Mouse (Mus musculus) small intestine, adult 2 months (tissue): ENCODE data around the gene Gm10563.

Experiments
- CTCF ChIP-seq: fragments of 200-500 bp; IDR thresholded peaks from 2 replicates; pipeline ENCODE4 v1.5.1; 2012; ENCODE audit warnings: low read depth, mild to moderate bottlenecking, control low read depth, inconsistent platforms, low read length, moderate library complexity, mixed read lengths; ENCODE audit not compliant: insufficient replicate concordance, insufficient read length; ENCODE audit errors: extremely low read depth
- POLR2A ChIP-seq: fragments of 200-500 bp; IDR thresholded peaks from 2 replicates; pipeline ENCODE4 v1.6.1; 2012; ENCODE audit warnings: low read depth, mild to moderate bottlenecking, control low read depth, inconsistent platforms, low read length, moderate library complexity

DNA sequence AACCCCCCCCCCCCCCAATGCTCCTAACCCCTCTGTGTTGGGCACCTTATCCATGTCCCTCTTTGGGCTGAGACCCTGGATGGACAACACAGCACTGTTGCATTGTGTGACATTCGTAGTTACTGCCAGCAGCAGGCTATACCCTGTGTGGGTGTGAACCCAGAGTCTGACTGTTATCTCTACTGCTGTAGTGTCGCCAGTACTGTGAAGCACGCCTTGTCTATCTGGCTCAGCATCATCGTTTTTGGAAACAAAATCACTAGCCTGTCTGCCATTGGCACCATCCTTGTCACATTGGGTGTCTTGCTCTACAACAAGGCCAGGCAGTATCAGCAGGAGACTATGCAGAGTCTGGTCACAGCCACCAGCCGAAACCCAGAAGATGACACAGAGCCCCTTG is 26.9 kb downstream of the Gm10563 start:
- TF ChIP-seq CTCF (no peak), POLR2A (no peak)
